Mouse (Mus musculus) stomach, embryonic 15.5 days (tissue): Measurements from ENCODE around the gene S100b. TPM values are rescaled to one million over a fixed set of nuclear protein-coding genes. Genes with fewer than 3 reads are reported as not detected.

ENCODE experiments used
- ATAC-seq: fragments of 200-750 bp; cut with Nextera tagmentation; 2 replicates; pipeline ENCODE4 v1.8.0; 2017; ENCODE audit warnings: low read depth, moderate number of reproducible peaks, moderate TSS enrichment; ENCODE audit not compliant: insufficient read depth, low FRiP score
- H3K27ac ChIP-seq: fragments of 300-500 bp; sonication (generic); 2 replicates; pipeline ENCODE4 v1.5.1; 2015; ENCODE audit warnings: mild to moderate bottlenecking, inconsistent platforms
- H3K27me3 ChIP-seq: fragments of 300-500 bp; sonication (generic); replicated peaks from 2 replicates; pipeline ENCODE4 v1.6.1; 2015; ENCODE audit warnings: inconsistent platforms
- H3K36me3 ChIP-seq: fragments of 300-500 bp; sonication (generic); 2 replicates; pipeline ENCODE4 v1.6.1; 2015; ENCODE audit warnings: inconsistent platforms
- H3K4me1 ChIP-seq: fragments of 300-500 bp; sonication (generic); 2 replicates; pipeline ENCODE4 v1.6.1; 2015; ENCODE audit warnings: inconsistent platforms
- H3K4me2 ChIP-seq: fragments of 300-500 bp; sonication (generic); 2 replicates; pipeline ENCODE4 v1.6.1; 2015; ENCODE audit warnings: mild to moderate bottlenecking, inconsistent platforms
- H3K4me3 ChIP-seq: fragments of 300-500 bp; sonication (generic); replicated peaks from 2 replicates; pipeline ENCODE4 v1.5.1; 2015; ENCODE audit warnings: inconsistent platforms
- H3K9ac ChIP-seq: fragments of 300-500 bp; sonication (generic); 2 replicates; pipeline ENCODE4 v1.6.1; 2015; ENCODE audit warnings: inconsistent platforms
- H3K9me3 ChIP-seq: fragments of 300-500 bp; sonication (generic); 2 replicates; pipeline ENCODE4 v1.6.1; 2016; ENCODE audit warnings: inconsistent platforms
- WGBS: fragments of 180-500 bp; shearing (Covaris S2); methylation state at CpG from one replicate; pipeline ENCODE4 v1.1.7; 2015; 5-methylcytosine and 5-hydroxymethylcytosine counted together
- polyA plus RNA-seq: library from polyadenylated mRNA; unstranded; fragments of >200 nt; fragmentation: Nextera tagmentation; extraction: Ambion mirVana; gene quantifications from 2 replicates; pipeline ENCODE4 v1.2.1, GENCODE M21; 2015

Gene S100b
- polyA plus RNA-seq, 1 experiment from 2014 or later, result 2.5 TPM

- 92% methylated on average over 2 of the region's 2 CpGs for WGBS
- Histone ChIP-seq H3K4me3 (no peak overlapping the region), H3K36me3 (no peaks in the 10 kb centered on the region), H3K27me3 (no peaks in the 10 kb centered on the region), H3K9me3 (no peaks in the 10 kb centered on the region), H3K27ac (no peak overlapping the region), H3K4me1 (no peaks in the 10 kb centered on the region), H3K9ac (no peak overlapping the region), H3K4me2 (no peak overlapping the region)
- no peak for ATAC-seq
These were observed 8.5 kb upstream of the S100b start for GRCm38 (mm10) chr10:76245106-76245505.

- 27% methylated on average over 4 of the region's 4 CpGs for WGBS
- H3K9me3 ChIP-seq, result no peaks in the 10 kb centered on the region
- H3K4me2 ChIP-seq, result no peak overlapping the region
- no peaks in the 10 kb centered on the region for H3K36me3 ChIP-seq
- H3K9ac ChIP-seq, result no peak overlapping the region
- H3K4me1 ChIP-seq, result no peaks in the 10 kb centered on the region
- H3K27me3 ChIP-seq, result no peaks in the 10 kb centered on the region
- H3K4me3 ChIP-seq, result no peak overlapping the region
- no peak for ATAC-seq
- no peak overlapping the region for H3K27ac ChIP-seq
These were observed 7.1 kb upstream of the S100b start for GRCm38 (mm10) chr10:76246601-76247000.

GRCm38 (mm10) chr10:76247960-76248646 lies 5.5 kb upstream of the S100b start:
- Histone ChIP-seq H3K4me2 (no peak overlapping the region), H3K36me3 (no peaks in the 10 kb centered on the region), H3K4me1 (no peaks in the 10 kb centered on the region), H3K27ac (no peak overlapping the region), H3K4me3 (no peak overlapping the region), H3K9ac (no peak overlapping the region), H3K9me3 (no peaks in the 10 kb centered on the region), H3K27me3 (no peaks in the 10 kb centered on the region)
- no peak for ATAC-seq
- 65% methylated on average over 21 of the region's 21 CpGs for WGBS

GRCm38 (mm10) chr10:76248647-76248968 lies 5.0 kb upstream of the S100b start:
- H3K4me3 ChIP-seq, result no peak overlapping the region
- H3K36me3 ChIP-seq, result no peaks in the 10 kb centered on the region
- no peak overlapping the region for H3K4me2 ChIP-seq
- no peak overlapping the region for H3K9ac ChIP-seq
- H3K9me3 ChIP-seq, result no peaks in the 10 kb centered on the region
- ATAC-seq, result no peak
- 85% methylated on average over 5 of the region's 5 CpGs for whole genome bisulfite sequencing
- H3K4me1 ChIP-seq, result peaks cover 1% of the 10 kb centered on the region; the same call in 1 of the 2 replicates
- no peaks in the 10 kb centered on the region for H3K27me3 ChIP-seq
- H3K27ac ChIP-seq, result no peak overlapping the region

- no peaks in the 10 kb centered on the region for H3K27me3 ChIP-seq
- no peak overlapping the region for H3K4me3 ChIP-seq
- H3K9ac ChIP-seq, result no peak overlapping the region
- H3K4me1 ChIP-seq, result peaks cover 6% of the 10 kb centered on the region; the same call in 1 of the 2 replicates
- H3K4me2 ChIP-seq, result no peak overlapping the region
- H3K36me3 ChIP-seq, result no peaks in the 10 kb centered on the region
- no peaks in the 10 kb centered on the region for H3K9me3 ChIP-seq
- ATAC-seq, result no peak
- no peak overlapping the region for H3K27ac ChIP-seq
- 82% methylated on average over 7 of the region's 7 CpGs for WGBS
These were observed 2.8 kb upstream of the S100b start for GRCm38 (mm10) chr10:76250870-76251269.

- Histone ChIP-seq H3K4me3 (no peak overlapping the region), H3K4me1 (peaks cover 6% of the 10 kb centered on the region; the same call in 1 of the 2 replicates), H3K9me3 (no peaks in the 10 kb centered on the region), H3K27ac (peak overlapping the region; percentile 44; the same call in 1 of the 2 replicates), H3K36me3 (no peaks in the 10 kb centered on the region), H3K9ac (no peak overlapping the region), H3K4me2 (no peak overlapping the region), H3K27me3 (no peaks in the 10 kb centered on the region)
- 95% methylated on average over 1 of the region's 1 CpGs for WGBS
- no peak for ATAC-seq
These were observed 574 bp upstream of the S100b start for GRCm38 (mm10) chr10:76253079-76253478.

GRCm38 (mm10) chr10:76255617-76256016 lies 2.0 kb downstream of the S100b start:
- no peak overlapping the region for H3K4me2 ChIP-seq
- H3K9me3 ChIP-seq, result no peaks in the 10 kb centered on the region
- no peaks in the 10 kb centered on the region for H3K27me3 ChIP-seq
- WGBS, result 68% methylated on average over 6 of the region's 6 CpGs
- no peak overlapping the region for H3K9ac ChIP-seq
- H3K4me3 ChIP-seq, result no peak overlapping the region
- no peak overlapping the region for H3K27ac ChIP-seq
- no peaks in the 10 kb centered on the region for H3K36me3 ChIP-seq
- peaks cover 9% of the 10 kb centered on the region for H3K4me1 ChIP-seq
- ATAC-seq, result no peak

- no peak for ATAC-seq
- Histone ChIP-seq H3K27ac (no peak overlapping the region), H3K9ac (no peak overlapping the region), H3K4me2 (no peak overlapping the region), H3K27me3 (no peaks in the 10 kb centered on the region), H3K4me3 (no peak overlapping the region), H3K4me1 (peaks cover 12% of the 10 kb centered on the region), H3K9me3 (no peaks in the 10 kb centered on the region), H3K36me3 (no peaks in the 10 kb centered on the region)
- 92% methylated on average over 7 of the region's 7 CpGs for WGBS
These were observed 3.6 kb downstream of the S100b start for GRCm38 (mm10) chr10:76257231-76257630.

- ATAC-seq, result no peak
- Histone ChIP-seq H3K4me1 (peaks cover 12% of the 10 kb centered on the region), H3K4me3 (no peak overlapping the region), H3K9ac (no peak overlapping the region), H3K9me3 (no peaks in the 10 kb centered on the region), H3K27me3 (no peaks in the 10 kb centered on the region), H3K27ac (no peak overlapping the region), H3K36me3 (no peaks in the 10 kb centered on the region), H3K4me2 (no peak overlapping the region)
- WGBS, result 70% methylated on average over 12 of the region's 12 CpGs
These were observed 4.2 kb downstream of the S100b start for GRCm38 (mm10) chr10:76257719-76258390.

GRCm38 (mm10) chr10:76259566-76260232 lies 6.0 kb downstream of the S100b start:
- Histone ChIP-seq H3K9me3 (no peaks in the 10 kb centered on the region), H3K4me3 (no peak overlapping the region), H3K9ac (no peak overlapping the region), H3K27ac (no peak overlapping the region), H3K4me1 (peaks cover 6% of the 10 kb centered on the region; the same call in 1 of the 2 replicates), H3K4me2 (no peak overlapping the region), H3K36me3 (0 out of 2 replicates have a peak, but pooled peaks cover 5% of the 10 kb centered on the region), H3K27me3 (no peaks in the 10 kb centered on the region)
- 66% methylated on average over 18 of the region's 18 CpGs for WGBS
- ATAC-seq, result no peak

- H3K4me3 ChIP-seq, result no peak overlapping the region
- H3K9me3 ChIP-seq, result no peaks in the 10 kb centered on the region
- 48% methylated on average over 11 of the region's 11 CpGs for whole genome bisulfite sequencing
- no peak overlapping the region for H3K4me2 ChIP-seq
- peaks cover 6% of the 10 kb centered on the region; the same call in 1 of the 2 replicates for H3K4me1 ChIP-seq
- ATAC-seq, result no peak
- no peak overlapping the region for H3K9ac ChIP-seq
- H3K27me3 ChIP-seq, result no peaks in the 10 kb centered on the region
- peaks cover 13% of the 10 kb centered on the region; the same call in 1 of the 2 replicates for H3K36me3 ChIP-seq
- no peak overlapping the region; the same call in 1 of the 2 replicates for H3K27ac ChIP-seq
These were observed 6.9 kb downstream of the S100b start for GRCm38 (mm10) chr10:76260358-76261059.
